Mouse (Mus musculus): ENCODE results near the gene Rpl23.

GRCm38 (mm10) chr11:97800691-97801408 is 18.6 kb upstream of the Rpl23 start:
- TF ChIP-seq EP300 (IDR thresholded peaks at IDR 0.05; ENCODE audit: low read depth in 1 of 2, low read length in 2 of 2) (no peak), MYC (IDR thresholded peaks at IDR 0.05; ENCODE audit: low read depth, low read length) (no peak), CTCF (IDR thresholded peaks at IDR 0.05 in 2 of 3, conservative IDR thresholded peaks at IDR 0.05 in 1 of 3; ENCODE audit: control insufficient read depth in 1 of 3, insufficient read depth in 1 of 3, low read depth in 2 of 3, low read length in 3 of 3, poor library complexity in 1 of 3, severe bottlenecking in 1 of 3) (no peak), ZC3H11A (IDR thresholded peaks at IDR 0.05; ENCODE audit: low read depth, low read length) (no peak), ZNF384 (IDR thresholded peaks at IDR 0.05; ENCODE audit: low read depth, low read length) (no peak), USF2 (IDR thresholded peaks at IDR 0.05; ENCODE audit: borderline replicate concordance in 1 of 2, insufficient read depth in 1 of 2, low read depth in 1 of 2, low read length in 2 of 2) (no peak), POLR2A (IDR thresholded peaks at IDR 0.05; ENCODE audit: control insufficient read depth in 1 of 2, insufficient read depth in 1 of 2, low read depth in 1 of 2, low read length in 2 of 2, poor library complexity in 1 of 2) (peak in 1 of 2 experiments; percentile 22; a peak in 1 of 4 replicates), MAX (IDR thresholded peaks at IDR 0.05; ENCODE audit: low read length) (no peak), MXI1 (IDR thresholded peaks at IDR 0.05; ENCODE audit: low read depth, low read length) (no peak), ZKSCAN1 (IDR thresholded peaks at IDR 0.05; ENCODE audit: low read depth, low read length) (no peak), MEF2A (IDR thresholded peaks at IDR 0.05; ENCODE audit: extremely low read depth, insufficient replicate concordance, low read depth, low read length, poor library complexity, severe bottlenecking) (no peak), POLR2AphosphoS5 (IDR thresholded peaks at IDR 0.05; ENCODE audit: borderline replicate concordance, low read depth, low read length) (no peak)

Measured in MEL (cell line).